Mouse (Mus musculus) thymus, adult 2 months (tissue): Measurements from ENCODE around the gene Fam161b.

Experiments used
- CTCF ChIP-seq: fragments of 200-500 bp; IDR thresholded peaks from 2 replicates; pipeline ENCODE4 v1.5.1; 2012; ENCODE audit warnings: mild to moderate bottlenecking, control low read depth, low read length, moderate library complexity, borderline replicate concordance; ENCODE audit not compliant: control insufficient read depth, poor library complexity, insufficient read depth; ENCODE audit errors: extremely low read depth
- POLR2A ChIP-seq: fragments of 200-500 bp; IDR thresholded peaks from 2 replicates; pipeline ENCODE4 v1.6.1; 2012; ENCODE audit warnings: mild to moderate bottlenecking, low read length, control low read depth, moderate library complexity; ENCODE audit not compliant: control insufficient read depth, poor library complexity, insufficient read depth; ENCODE audit errors: extremely low read depth

DNA sequence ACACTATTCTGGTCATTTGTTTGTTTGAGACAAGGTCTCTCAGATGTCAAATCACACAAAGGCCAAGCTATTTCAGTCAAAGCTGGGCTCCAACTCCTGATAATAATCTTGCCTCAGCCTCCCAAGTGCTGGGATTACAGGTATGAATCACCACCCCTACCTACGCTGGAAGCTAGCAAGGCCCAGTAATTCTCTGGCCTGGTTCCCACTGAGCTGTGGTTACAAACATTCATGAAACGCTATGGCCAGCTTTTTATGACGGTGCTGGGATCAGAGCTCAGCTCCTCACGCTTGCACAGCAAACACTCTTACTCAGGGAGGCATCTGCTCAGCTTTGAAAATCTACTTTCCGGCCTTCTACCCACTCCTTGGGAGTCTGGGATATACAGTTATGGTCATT lies 32.2 kb upstream of the Fam161b start:
- TF ChIP-seq POLR2A = no peak
- no peak for TF ChIP-seq CTCF
